Mouse (Mus musculus) megakaryocyte, embryonic 14.5 days (primary cell): ENCODE measurements at regions not wholly inside any gene's neighbourhood (a gene's known extent, or its start where the extent isn't known, plus 50 kb on each side); places are given as distances from the start of the nearest gene placed in this dataset.

Experiments used
- H3K27me3 ChIP-seq: replicated peaks from 2 replicates; pipeline ENCODE3; 2012; ENCODE audit warnings: inconsistent platforms
- H3K36me3 ChIP-seq: replicated peaks from 2 replicates; pipeline ENCODE3; 2012; ENCODE audit warnings: low read length, inconsistent platforms, mixed read lengths
- H3K4me1 ChIP-seq: 2 replicates; pipeline ENCODE4 v1.6.1; 2012; ENCODE audit warnings: inconsistent platforms
- H3K4me3 ChIP-seq: replicated peaks from 2 replicates; pipeline ENCODE3; 2012; ENCODE audit warnings: moderate library complexity, mild to moderate bottlenecking, inconsistent platforms
- H3K9me3 ChIP-seq: 2 replicates; pipeline ENCODE4 v1.6.1; 2012; ENCODE audit warnings: inconsistent platforms
- FLI1 ChIP-seq: IDR thresholded peaks from 2 replicates; pipeline ENCODE4 v1.6.1; 2012; ENCODE audit warnings: low read length, inconsistent platforms, mixed read lengths
- GATA1 ChIP-seq: IDR thresholded peaks from 3 replicates; pipeline ENCODE4 v1.6.1; 2012; ENCODE audit warnings: mixed read lengths, low read length, inconsistent platforms, borderline replicate concordance

GRCm38 (mm10) chr13:19449387-19449786 is 53.8 kb upstream of the Stard3nl start:
- Histone ChIP-seq H3K27me3 (no peaks in the 10 kb centered on the region), H3K9me3 (no peaks in the 10 kb centered on the region), H3K36me3 (no peaks in the 10 kb centered on the region), H3K4me1 (no peaks in the 10 kb centered on the region), H3K4me3 (no peak overlapping the region)
- TF ChIP-seq FLI1 (no peak), GATA1 (no peak)
